Mouse (Mus musculus): ENCODE measurements around the gene Pax3.

Pax3 gene

GRCm38 (mm10) chr1:78081761-78082160, 115.2 kb downstream of the Pax3 start:
- no peak for DNase-seq (ENCODE audit: low read depth)

- no peak for DNase-seq (ENCODE audit: low read depth)
Observed at GRCm38 (mm10) chr1:78060850-78061249, 136.1 kb downstream of the Pax3 start.

- DNase-seq (ENCODE audit: low read depth): no peak
Observed at GRCm38 (mm10) chr1:78057939-78058338, 139.0 kb downstream of the Pax3 start.

GRCm38 (mm10) chr1:78053677-78054076, 143.3 kb downstream of the Pax3 start:
- DNase-seq (ENCODE audit: low read depth): no peak

Data from c-Kit-positive CD71-positive TER-119-negative erythroid progenitor cells, embryonic 14.5 days (primary cell).